Mouse (Mus musculus) urinary bladder, postnatal 36 days (tissue): ENCODE measurements around the gene Prickle2.

Experiments used
- DNase-seq, 2 experiments: peaks; one replicate each; pipeline ENCODE4 v3.0.0; 2022; ENCODE audit warnings: low spot score in 2 of 2, mixed read lengths in 1 of 2

Gene Prickle2

DNA sequence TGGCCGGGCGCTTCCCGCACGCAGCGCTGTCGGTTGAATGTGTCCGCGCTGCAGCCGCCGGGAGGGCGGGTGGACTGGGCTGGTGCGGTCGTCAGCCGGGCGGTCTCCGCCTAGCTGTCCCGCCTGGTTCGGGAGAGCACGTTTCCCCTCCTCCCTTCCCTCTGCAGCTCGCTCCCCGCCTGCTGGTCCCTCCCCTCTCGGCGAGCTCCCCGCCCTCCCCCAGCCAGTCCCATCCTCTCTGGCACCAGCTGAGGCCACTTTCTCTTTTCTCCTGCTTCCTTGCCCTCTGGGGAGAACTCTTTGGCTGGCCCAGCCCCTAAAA lies at the start of gene Prickle2:
Prickle2 (minus strand) TSS at position 11 of the 322 bp plus-strand sequence.
- peak; percentile 45 to 72 for DNase-seq

DNA sequence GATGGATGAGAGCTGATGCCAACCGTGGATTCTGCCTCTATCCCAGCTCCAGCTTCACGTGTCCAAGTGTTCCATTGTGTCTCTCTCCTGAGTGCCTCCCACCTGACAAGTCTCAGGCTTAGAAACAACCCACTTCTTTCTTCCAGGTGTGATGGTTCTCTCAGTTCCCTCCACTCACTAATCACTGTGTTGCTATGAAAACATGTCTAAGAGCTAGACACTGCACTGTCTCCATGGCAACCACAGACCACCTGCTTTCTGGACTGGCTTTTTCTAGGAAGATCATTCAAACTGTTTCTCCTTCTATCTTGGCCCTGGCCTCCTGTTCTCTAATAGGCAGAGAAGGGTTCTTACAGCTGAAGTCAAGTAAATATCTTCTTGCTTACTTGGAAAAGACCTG lies 46.8 kb upstream of the Prickle2 start:
- DNase-seq, result no peak

DNA sequence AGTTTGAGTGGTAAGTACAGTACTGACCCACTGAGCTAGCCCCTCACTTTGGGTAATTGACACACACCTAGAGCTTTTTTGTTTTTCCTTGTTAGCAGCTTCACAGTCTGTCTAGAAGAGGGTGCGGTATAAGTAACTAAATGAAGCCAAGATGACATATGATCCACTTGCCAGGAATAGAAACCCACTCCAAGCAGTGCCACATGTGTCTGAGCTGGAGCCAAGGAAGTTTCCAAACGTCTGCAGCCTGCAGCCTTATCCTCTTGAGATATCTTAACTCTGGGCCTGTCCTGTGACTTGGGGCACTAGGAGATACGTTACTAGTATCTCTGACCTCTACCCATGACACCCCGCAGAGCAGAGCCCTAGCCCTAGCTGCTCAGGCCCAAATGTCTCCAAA lies 43.5 kb upstream of the Prickle2 start:
- peak in 1 of 2 experiments; percentile 7 for DNase-seq

DNA sequence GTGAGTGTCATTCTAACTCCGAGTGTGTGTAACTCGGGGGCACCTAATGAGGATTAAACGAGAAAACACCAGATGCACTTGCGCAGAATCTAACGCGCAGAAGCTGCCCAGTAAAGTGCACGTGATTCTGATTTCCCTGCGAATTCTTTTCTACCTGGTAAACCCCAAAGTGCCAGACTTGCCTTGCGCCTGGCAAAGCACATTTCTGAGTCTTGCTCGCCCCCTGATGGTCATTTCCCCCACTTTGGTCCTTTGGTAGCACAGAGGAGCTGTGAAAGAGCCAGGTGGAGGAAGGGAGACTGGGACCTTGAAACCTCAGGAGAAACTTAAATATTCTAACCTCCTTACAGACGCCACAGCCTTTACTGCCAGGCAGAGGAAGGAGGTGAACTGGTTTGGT lies 37.6 kb upstream of the Prickle2 start:
- peak; percentile 20 to 41 for DNase-seq

DNA sequence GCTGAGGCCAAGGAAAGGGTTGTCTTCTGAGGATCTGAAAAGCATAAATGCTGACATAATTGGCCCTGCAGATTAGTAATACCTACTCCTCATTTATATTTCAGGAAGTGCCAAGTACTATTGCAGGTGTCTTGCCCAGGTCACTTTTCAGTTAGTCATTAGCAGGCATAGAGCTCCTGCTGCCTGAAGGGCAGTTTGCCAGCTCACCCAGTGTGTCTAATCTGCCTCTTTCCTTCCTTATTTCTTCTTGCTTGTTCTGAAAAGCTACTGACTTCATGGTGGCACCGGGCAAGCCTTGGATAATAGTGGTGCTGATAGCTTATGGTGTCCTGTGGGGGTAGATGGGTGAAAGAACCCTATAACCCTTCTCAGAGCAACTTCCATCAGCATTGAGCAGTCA lies 31.2 kb upstream of the Prickle2 start:
- DNase-seq, result no peak

DNA sequence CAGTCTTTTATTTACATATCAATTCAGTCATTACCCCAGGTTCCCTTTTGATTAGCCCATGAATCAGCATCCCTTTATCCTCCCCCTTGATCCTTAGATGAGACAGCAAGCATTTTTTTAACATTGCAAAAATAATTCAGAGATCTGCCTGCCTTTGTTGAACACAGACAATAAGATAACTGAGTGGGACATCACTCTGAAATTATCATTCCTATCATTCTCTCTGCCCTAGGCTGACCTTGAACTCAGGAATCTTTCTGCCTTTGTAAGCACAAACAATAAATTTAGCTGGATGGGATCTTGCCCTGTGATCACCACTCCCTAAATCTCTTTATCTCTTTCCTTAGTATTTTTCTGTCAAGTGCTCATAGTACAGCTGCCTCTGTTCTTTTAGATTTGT lies 27.7 kb upstream of the Prickle2 start:
- DNase-seq, result no peak

DNA sequence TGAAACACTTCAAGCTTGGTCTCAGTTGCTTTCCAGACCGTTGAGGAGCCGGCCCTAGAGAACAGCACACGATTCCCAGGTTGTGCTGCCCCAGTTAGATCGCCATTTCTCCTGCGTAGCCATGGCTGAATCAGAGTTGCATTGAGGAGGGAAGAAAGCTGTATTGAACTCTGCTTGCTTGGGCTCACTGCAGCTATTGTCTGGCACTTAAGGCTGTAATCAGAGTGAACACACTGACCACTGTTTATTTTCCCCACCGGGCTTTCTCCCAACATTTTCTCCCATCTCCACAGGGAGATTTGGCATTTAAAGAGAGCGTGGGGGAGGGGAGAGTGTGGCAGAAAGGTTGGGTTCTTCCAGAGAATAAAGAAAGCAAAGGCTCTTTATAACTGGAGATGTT lies 22.6 kb upstream of the Prickle2 start:
- DNase-seq, result no peak

DNA sequence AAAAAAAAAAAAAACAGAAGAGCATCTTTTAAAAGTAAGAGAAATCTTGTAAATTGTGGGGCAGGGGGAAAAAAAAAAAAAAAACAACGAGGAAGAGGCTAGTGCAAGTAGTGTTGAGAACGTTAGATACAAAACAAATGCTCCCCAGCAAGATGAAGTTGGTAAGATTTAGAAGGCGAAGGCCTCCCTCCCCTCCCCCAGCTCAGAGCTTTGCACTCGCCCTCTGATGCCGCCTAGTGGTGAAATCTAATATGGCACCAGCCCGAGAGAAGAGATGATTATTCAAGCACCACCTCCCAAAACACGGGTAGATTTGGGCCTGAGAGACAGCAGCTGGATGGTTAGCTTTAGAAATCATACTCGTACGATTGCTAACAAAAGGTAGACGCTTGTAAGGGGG lies 22.1 kb upstream of the Prickle2 start:
- DNase-seq, result peak; percentile 52 to 79

DNA sequence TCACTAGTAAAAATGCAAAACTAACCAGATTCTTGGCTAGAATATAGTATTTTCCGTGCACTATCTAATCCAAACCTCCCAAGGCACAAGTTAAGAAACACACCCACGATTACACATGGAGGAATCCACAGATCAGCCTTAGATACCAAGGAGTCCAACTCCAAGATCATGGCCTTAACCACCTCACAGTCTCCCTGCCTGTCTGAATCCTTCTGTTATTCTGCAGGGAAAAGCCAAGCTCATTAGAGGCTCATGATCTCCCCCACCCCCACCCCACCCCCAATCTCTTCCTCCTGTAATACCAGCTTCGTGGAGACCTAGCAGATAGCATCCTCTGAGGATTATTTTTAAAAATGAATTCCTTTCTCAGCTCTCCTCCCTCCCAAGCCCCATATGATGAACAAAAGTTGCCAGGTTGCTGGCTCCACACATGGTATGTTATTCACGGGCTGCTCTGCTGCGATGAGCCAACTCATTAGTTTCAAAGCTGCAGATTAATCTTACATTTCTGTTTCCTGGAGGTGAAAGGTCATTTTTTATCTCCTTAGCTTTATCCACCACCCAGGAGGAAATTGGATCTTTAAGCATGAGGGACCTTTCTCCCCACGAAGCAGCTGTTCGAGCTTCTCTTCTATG lies 21.5 kb upstream of the Prickle2 start:
- DNase-seq, result no peak

DNA sequence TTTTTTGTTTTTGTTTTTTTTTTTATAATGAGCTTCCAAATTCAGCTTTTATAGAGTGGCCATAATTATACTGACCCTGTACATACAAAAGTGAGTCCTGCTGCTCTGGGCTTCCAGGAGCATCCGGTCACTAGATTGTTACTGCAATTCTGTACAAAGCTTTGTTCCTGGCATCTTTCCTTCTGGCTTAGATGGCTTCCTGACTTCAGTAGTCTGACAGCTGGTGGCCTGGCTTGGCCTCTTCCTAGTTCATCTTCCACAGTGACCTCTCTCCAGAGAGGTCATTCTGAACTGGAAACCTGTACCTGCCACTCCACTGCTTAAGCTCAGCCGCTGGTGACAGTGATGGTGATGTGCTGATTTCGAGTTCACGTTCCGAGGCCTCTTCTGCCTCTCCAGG lies 20.2 kb upstream of the Prickle2 start:
- no peak for DNase-seq

DNA sequence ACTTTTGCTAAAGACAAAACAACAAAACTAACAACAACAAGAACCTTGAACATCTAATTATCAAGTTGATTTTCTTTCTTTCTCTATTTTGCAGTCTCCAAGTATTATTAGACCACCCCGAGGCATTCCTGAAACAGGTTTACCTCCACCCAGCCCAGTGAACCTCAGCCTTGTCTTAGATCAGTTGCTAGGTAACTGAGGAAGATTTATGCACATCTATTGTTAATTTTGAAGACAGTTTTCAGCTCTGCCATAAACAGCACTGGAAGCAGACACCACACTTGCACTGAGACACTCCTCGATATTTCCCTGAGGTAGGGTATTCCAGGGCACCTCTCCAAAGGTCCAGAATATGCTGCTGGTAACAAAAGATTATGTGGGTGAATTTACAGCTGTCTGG lies 18.4 kb upstream of the Prickle2 start:
- no peak for DNase-seq

DNA sequence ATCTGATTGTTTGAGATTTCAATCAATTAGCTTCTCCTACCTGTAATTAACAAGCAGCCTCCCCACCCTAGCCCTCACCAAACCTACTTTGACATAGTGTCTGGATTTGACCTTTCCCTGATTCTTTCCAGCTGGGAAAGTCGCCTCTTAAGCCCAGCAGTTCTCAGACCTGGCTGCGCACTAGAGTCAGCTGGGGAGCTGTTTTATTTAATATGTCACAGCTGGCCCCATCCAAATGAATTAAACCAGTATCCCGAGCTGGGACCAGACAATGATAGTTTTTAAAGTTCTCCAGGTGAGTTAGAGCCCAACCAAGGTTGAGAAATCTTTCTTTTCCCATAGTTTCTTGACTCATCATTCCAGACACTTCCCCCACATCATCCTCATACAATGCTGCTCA lies 9.9 kb upstream of the Prickle2 start:
- no peak for DNase-seq

DNA sequence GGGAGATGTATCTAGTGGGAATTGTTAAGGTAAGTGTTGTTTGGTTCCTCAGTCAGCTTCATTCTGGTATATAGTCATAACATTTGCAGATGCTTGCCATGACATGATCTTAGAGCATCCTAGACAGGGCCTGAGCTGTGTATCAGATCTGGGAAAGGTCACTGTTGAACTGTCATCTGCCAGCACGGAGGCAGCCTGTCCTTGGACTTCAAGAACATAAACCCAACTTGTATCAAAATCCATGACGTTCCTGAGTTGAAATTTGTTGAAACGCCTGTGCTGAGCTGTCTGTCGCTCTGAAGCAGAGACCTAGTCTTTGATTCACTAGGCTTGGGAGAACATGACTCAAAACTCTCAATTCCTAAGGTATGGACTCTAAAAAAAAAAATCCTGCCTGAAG lies 8.8 kb upstream of the Prickle2 start:
- no peak for DNase-seq

DNA sequence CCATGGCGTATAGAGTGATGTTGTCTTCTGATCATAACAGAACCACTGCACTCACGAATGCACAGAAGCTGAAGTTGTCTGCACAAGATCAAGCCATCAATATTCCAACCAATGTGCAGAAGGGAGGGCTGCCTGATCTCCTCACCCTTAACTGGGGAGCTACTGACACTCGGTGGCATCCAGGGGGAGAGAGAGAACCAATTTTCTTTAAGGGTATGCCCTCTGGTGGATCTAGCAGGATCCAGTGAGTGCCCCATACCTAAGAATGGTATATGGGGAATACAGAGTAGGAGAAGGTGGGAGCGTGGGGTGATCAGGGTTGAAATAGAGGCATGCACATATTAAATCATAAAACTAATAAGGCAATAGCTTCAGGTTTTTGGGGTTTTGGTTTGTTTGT lies 2.2 kb upstream of the Prickle2 start:
- DNase-seq, result no peak

DNA sequence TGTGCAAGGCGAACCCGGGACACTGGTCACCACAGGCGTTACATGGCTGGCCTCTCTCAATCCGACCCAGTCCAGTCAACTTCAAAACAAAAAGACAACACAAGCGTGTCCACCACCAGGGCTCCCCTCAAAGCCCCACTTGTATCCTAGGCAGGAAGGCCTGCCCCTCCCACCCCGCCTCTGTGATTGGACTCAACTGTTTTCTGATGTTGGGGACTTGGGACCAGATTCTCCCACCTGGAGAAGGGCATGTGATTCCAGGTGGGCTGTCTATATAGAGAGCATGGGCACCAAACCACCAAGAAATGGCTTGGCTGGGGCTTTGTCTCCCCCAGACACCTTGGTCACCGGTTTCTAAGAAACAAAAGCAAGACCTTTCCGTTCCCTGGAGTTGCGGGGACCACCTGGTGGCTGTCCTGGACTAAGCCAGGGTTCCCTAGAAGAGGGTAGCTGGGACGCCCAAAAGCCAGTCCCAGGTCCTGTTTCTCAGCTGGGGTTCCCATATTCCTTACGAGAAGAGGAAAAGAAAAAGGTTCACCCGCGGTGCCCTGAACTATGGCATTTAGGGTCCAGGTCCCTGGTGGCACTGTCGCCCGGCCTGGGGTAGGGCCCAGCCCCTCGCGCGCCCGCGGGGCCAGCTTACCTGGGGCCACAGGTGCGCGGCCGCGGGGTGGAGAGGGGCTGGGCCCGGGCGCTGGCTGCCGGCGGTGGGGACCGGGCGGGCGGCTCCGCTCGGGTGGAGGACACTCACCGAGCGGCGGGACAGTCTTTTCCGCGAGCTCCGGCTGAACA lies 406 bp downstream of the Prickle2 start:
- no peak for DNase-seq

DNA sequence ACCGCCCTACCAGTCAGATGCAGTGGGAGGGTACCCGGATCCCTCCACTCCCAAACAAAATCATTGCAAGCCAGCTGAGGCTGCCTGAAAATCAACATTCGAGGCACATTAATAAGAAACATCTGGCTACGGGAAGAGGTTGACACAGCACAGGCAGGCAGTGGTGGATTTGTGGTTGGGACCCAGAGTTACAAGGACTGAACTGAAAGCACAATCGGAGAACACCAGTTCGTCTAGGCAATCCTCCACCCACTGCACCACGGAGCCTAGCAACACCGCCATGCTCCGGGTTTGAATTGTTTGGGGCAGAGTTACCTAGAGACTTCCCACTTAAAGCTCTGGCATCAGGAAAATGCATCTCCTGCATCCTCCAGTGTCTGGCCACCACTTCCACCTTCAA lies 1.1 kb downstream of the Prickle2 start:
- no peak for DNase-seq

DNA sequence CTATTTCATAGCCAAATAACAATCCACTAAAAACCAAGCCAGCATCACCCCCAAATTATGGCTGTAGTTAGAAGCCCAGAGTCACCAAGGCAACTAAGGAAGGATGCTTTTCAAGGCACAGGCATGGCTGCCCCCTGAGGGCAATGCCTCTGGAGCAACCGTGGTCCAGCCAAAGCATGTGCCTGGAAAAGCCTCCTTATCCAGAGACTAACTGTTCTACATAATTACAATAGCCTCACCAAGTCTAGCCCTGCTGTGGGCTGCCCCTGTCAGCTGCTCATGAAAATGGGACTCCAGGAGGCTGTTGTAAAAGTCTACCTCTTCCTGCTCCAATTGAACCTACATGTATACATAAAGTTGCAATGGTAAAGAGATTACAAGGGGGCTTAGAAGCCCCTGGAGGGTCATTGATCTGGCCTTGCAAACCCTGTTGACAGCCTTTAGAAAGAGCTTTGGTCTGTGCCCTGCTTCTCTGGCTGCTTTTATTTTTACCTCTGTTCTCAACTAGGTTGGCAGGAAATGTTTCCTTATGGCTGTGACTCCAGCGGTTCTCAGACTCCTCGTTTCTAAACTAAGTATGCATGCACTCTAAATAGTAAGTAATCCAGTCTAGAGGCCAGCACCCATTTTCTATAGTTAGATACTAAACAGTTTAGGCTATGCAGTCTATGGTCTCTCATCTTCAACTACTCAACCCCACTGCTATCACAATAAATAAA lies 6.3 kb downstream of the Prickle2 start:
- no peak for DNase-seq

DNA sequence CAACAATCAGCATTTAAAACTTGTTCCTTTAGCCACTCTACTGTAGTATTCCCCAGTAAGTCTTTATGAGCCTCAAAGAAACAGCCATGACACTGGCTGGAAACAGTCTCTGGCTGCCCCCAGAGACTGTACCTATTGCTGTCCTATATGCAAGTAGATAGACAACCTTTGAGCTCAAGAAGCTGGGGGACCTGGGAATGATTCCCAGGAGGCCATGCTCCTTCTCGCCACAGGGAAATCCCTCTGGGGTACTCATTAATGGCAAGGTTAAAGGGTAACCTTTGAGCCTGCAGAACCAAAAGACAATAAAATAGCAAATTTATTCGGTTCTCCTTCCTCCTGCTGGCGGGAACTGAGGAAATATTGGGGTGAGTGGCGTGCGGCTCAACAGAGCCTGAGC lies 8.1 kb downstream of the Prickle2 start:
- DNase-seq, result no peak

DNA sequence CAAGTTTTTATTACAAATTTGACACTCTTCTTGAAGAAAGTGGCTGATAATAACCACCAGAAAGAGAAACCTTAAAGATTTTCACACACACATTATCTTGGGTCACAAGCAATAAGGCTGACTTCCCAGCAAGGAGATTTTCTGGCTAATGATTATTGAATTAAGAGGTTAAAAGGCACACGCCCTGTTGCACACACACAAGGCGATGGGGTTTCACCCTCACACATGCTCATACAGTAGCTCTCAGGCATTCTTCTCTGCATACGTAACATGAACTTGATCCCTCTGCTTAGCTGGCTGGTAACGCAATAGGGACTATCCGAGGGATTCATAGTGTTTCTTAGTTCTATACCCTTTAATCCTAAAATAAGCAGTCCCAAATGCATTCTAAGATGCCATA lies 18.6 kb downstream of the Prickle2 start:
- no peak for DNase-seq

DNA sequence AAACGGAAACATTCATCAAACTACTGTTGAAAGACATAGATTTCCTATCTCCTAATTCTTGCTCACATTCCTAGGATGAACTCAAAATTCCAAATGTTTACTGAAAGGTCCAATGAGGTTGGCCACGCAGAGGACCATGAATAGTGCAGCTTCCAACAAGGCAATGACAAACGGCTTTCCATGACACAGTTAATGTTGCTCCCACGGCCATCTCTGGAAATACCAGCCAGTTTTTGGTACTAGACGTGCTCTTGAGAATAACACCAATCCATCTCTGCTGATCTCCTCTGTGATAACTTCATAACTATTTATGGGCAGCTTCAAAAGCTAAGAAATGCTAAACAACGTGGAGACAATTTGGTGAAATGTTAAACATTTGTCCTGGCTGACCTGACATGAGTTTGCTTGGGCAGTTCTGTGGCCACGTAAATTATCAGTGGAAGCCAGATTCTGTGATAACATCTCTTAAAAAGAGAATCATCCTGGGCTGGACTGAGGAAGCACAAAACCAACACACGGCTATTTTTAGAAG lies 31.5 kb downstream of the Prickle2 start:
- no peak for DNase-seq

DNA sequence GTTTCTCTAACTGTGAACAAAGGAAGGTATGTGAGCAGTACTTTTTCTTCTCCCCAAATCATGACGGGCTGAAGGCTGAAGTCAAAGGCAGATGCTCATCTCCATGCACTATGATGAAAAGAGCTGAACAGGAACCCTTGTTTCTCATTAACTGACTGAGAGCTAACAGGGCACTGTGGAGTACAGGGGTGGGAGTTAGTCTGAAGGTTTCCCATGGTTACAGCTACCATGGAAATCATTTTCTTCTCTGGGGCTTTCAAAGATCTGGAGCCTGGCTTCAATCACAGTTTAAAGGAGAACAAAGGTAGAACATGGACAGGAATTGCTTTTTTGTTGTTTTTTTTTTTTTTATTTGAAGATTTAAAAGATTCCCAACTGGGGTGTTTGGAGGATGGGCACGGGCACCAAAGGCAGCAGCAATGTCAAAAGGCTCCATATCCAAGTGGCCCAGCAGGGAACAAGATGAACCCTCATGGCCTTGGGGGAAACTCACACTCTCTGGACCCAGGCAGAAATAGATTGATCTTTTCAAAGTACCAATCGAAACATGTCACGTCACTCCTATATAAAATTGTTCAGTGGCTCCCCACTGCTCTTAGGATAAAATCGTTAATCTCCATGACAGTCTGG lies 35.3 kb downstream of the Prickle2 start:
- no peak for DNase-seq

DNA sequence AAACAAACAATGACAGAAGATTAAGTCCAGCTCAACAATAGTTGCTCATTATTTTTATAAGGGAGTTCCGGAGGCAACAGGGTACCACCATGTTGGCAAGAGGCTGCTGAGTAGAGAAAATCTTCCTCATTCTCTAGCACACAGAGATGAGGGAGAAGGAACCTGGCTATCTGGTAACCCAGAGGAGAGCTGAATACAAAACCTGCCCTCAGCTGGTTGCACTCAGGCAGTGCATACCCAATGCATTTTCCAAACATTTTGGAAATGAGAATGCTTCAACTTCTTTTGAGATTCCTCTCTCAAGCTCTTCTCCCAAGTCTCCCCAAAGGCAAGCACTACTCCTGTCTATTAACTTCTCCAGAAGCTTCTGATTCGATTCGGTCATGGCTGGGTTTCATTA lies 36.3 kb downstream of the Prickle2 start:
- DNase-seq, result no peak
